Mouse (Mus musculus) embryo, embryonic 11 days (tissue): ENCODE measurements around the gene Mtmr12.

ENCODE experiments used
- DNase-seq: peaks from one replicate; pipeline ENCODE4 v3.0.0-alpha.2; 2015

Mtmr12 gene

DNA sequence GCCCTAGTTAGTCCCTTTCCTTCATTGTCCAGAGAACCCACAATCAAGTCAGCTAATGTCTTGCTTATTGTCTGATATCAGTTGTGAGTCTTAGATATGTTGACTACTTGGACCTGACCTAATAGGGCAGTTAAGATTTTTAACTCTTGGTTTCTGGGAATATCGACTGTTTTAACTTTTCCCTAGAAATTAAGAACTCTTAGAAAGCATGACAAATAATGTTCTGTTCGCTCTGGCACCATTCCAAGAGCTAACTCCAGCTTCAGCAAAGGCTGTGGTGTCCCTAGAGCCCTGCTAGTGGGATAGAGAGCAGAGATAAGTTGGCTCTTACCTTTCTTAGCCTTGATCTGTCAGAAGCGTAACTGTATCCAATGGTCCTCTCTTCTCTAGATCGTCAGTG is 32.7 kb downstream of the Mtmr12 start:
- no peak for DNase-seq

DNA sequence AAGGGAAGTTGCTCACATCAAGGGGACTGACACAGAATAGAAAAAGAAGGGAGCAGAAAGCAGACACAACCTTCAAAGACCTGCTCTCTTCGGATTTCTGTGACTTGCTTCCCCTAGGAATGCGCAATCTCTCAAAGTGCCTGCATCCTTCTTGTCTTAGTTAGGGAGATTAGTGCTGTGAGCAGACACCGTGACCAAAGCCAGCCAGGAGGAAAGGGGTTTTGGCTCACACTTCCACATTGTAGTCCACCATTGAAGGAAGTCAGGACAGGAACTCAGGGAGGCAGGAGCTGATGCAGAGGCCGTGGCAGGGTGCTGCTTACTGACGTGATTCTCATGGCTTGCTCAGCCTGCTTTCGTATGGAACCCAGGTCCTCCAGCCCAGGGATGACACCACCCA is 33.5 kb downstream of the Mtmr12 start:
- no peak for DNase-seq

GRCm38 (mm10) chr15:12240705-12241328 is 36.0 kb downstream of the Mtmr12 start:
- DNase-seq = no peak

- DNase-seq = no peak
These were observed 39.0 kb downstream of the Mtmr12 start for GRCm38 (mm10) chr15:12243792-12244191.

DNA sequence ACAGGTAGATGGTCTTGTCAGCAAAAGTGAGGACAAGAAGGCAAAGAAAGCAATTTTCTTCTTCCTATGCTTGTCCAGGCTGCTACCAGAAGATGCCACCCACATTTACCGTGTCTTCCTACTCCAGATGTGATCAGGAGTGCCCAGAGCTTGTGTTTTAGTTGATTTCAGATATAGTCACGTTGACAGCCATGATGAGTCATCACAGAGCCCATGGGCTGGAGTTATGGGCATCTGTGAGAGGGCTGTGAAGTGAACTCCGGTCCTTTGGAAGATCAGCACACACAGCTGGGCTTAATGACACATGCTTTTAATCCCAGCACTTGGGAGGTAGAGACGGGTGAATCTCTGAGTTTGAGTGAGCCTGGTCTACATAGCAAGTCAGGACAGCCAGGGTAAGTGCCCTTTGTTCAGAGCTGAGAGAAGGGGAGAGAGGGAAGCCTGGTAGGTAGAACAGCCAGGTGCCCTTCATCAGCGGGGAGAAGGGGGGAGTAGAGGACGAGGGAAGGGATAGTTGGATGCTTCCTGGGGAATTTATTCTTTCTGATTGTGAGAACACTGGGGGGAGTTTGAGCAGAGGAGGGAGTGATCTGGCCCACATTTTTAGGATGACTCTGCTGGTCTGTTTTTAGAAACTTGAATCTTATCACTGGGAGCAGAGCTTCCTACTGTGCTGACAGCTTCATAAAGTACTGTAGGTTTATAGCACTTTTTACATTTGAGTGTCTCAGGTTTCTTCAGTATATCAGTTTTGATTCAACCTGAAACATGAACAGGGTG is 40.9 kb downstream of the Mtmr12 start:
- DNase-seq = no peak

DNA sequence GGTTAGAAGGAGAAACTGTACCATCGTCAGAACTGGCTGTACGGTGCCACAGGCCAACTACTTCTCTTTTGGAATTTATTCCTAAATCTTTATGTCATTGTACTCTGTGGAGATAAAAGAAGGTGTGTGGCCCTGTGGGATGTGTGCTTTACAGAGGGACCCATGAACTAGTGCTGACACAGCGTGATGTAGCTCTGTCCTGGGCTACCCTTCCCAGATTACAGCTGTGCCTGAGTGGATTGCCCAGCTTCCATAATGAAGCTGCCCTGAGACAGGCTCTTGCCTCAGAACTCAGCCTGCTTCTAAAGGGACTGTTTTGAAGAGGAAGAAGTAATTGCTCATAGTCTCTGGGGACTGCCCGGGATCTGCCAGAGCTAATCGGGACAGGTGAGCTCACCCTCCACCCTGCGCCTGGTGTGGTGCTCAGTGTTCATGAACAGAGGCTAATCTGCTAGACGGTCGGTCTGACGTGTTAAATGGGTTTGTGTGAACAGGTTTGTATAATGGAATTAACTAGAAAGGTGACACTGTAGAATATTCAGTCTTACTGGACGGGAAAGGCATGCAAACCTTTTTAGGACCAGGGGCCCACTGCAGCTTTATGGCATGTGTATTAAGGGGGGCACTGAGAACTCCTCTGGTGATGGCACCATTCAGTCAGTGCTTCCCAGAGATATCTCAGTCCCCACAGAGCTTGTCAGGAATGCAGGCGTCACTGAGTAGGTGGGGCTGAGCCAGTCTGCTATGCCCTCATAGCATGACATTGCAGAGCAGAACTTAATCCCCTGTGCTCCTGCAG is 41.7 kb downstream of the Mtmr12 start:
- DNase-seq = peak; percentile 29

DNA sequence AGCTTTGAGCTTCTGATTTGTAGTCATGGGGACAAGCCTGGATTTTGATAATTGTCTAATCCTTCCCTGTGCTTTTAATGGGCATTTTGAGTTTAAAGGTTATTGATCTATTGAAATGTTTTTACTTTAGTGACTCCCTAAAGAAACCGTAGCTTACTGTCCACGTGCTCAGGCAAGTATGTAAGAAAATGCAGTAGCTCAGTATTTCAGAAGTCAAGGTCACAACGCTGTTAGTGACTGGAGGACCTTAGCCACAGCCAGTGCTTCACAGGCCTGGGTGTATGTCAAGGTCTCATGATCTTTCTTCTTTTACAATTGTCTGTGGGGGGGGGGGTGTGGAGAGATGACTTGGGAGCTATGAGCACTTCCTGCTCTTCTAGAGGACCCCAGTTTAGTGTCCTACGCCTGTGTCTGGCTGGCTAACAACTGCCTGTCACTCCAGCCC is 42.4 kb downstream of the Mtmr12 start:
- DNase-seq = no peak

GRCm38 (mm10) chr15:12248279-12248678 is 43.5 kb downstream of the Mtmr12 start:
- DNase-seq = peak; percentile 52

GRCm38 (mm10) chr15:12250350-12250749 is 45.5 kb downstream of the Mtmr12 start:
- no peak for DNase-seq

DNA sequence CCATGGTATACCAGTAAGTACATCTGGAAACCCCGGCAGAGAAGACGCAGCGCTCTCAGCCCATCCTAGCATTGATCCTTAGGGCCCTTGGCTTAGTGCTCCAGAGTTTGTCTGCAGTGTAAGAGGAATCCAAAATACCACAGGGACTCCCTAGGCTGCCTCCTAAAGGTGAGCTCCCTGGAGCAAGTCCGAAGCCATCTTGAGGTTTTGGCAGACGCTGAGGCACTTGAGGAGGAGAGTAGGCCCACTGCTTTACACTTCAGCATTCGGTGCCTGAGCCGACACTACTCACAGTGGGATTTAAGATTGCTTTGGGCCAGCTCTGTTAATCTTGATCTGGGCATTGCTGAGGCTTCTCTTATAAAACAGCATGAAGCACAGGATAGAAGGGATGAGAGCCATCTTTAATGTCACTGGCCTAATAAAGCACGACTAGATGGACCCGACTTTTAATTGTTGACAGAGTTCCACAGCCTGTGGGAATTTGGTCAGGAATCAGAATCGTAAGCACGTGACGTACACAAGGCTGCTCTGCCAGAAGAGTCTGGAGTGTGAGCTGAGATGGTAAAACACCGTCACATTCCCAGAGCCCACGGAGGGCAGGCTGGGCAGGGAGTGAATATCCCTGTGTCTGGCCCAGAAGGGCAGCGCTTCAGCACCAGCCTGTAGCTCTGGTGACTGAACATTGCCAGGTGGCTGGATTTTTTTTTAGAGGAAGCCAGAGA is 46.8 kb downstream of the Mtmr12 start:
- no peak for DNase-seq

- DNase-seq = no peak
These were observed 47.3 kb downstream of the Mtmr12 start for GRCm38 (mm10) chr15:12252141-12252489.

DNA sequence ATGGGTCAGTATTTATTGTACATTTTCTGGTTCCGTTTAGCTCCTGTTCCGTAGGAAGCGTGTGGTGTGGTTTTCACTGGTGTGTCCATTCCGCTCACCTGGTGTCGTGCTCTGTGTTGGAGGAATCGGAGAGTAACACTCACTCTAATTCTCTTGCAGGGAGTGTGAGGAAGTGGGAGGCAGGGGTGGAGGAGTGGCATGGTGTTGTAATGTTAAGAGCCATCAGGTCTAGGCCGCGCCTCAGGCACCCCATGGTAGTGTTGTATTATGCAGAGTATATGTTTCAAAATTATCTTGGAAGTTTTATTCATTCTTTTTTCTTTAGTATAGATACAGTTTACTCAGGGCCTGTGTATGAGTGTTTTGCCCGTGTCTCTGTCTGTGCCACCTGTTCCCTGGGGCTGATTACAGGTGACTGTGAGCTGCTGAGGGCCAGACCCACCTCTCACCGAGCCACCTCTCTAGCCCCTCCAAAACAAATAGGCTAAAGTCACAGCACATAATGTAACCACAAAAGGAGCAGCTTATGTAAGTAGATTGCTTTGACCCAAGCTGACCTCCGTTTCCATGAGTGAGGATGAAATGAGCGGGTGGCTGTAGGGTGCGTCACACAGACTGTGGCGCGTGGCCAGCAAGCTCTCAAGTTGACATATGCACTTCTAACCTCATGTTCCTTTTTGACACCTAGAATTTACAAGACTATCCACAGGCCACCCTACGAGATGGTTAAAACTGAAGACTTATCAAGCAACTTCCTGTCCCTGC is 53.1 kb downstream of the Mtmr12 start:
- no peak for DNase-seq

DNA sequence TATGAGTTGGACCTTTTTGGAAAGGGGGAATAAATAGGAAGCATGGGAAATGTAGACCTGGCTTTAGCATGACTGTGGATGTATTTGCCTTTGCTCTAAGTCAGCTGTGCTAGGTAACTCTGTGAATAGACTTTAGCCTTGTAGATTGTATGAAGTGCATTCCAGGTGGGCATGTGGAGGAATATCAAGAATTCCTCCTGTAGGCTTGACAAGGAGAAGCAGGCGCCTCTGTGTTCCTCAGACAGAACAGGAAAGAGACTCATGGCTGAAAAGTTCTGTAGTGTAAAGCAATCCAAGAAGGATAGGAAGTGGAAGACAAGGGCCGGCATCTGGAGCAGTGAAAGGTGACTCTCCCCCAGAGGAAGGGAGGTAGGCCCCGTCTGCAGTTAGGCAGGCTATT is 58.2 kb downstream of the Mtmr12 start:
- no peak for DNase-seq

GRCm38 (mm10) chr15:12266460-12266859 is 61.6 kb downstream of the Mtmr12 start:
- no peak for DNase-seq

- DNase-seq = peak; percentile 76
These were observed 63.2 kb downstream of the Mtmr12 start for GRCm38 (mm10) chr15:12268021-12268420.

DNA sequence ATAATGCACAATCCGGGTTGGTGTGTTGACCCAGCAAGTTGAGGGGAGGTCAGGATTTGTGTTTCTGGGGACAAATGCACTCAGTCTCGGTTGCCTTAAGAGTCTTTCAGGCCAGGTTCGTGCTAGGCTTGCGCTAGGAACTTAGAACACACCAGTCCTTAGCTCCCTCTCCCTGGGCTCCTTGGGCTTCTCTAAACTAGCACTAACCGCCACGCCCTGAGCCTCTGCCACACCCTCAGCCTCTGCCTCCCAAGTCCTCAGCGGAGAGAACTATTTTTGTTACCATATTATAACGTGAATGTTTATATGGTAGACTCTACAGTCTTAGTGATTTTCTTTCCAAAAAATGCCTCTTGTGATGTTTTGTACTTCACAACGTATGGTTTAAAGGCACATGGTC is 66.5 kb downstream of the Mtmr12 start:
- no peak for DNase-seq

GRCm38 (mm10) chr15:12273325-12274052 is 68.7 kb downstream of the Mtmr12 start:
- DNase-seq = no peak

GRCm38 (mm10) chr15:12274053-12274769 is 69.4 kb downstream of the Mtmr12 start:
- no peak for DNase-seq

GRCm38 (mm10) chr15:12275091-12275623 is 70.3 kb downstream of the Mtmr12 start:
- DNase-seq = no peak

GRCm38 (mm10) chr15:12279816-12280215 is 75.0 kb downstream of the Mtmr12 start:
- DNase-seq = no peak
